Mouse (Mus musculus) midbrain, embryonic 15.5 days (tissue): ENCODE results near the gene Fbll1. TPM values are rescaled to one million over a fixed set of nuclear protein-coding genes. Genes with fewer than 3 reads are reported as not detected.
"Not testable (repeated sequence)": the region's sequence is repeated elsewhere in the genome, so short reads cannot be mapped to it uniquely, and the experiment has no call there.

Experiments used
- ATAC-seq: fragments of 200-750 bp; cut with Nextera tagmentation; replicated peaks from 2 replicates; pipeline ENCODE4 v1.8.0; 2017; ENCODE audit warnings: moderate TSS enrichment
- H3K27ac ChIP-seq: fragments of 300-500 bp; sonication (generic); 2 replicates; pipeline ENCODE4 v1.5.1; 2015; ENCODE audit warnings: mild to moderate bottlenecking, inconsistent platforms
- H3K27me3 ChIP-seq: fragments of 300-500 bp; sonication (generic); replicated peaks from 2 replicates; pipeline ENCODE4 v1.6.1; 2015; ENCODE audit warnings: inconsistent platforms
- H3K36me3 ChIP-seq: fragments of 300-500 bp; sonication (generic); replicated peaks from 2 replicates; pipeline ENCODE4 v1.6.1; 2015; ENCODE audit warnings: inconsistent platforms
- H3K4me1 ChIP-seq: fragments of 300-500 bp; sonication (generic); 2 replicates; pipeline ENCODE4 v1.6.1; 2015; ENCODE audit warnings: inconsistent platforms
- H3K4me2 ChIP-seq: fragments of 300-500 bp; sonication (generic); 2 replicates; pipeline ENCODE4 v1.6.1; 2015; ENCODE audit warnings: inconsistent platforms, mild to moderate bottlenecking, moderate library complexity
- H3K4me3 ChIP-seq: fragments of 300-500 bp; sonication (generic); 2 replicates; pipeline ENCODE4 v1.5.1; 2015; ENCODE audit warnings: mild to moderate bottlenecking, inconsistent platforms
- H3K9ac ChIP-seq: fragments of 300-500 bp; sonication (generic); 2 replicates; pipeline ENCODE4 v1.6.1; 2015; ENCODE audit warnings: mild to moderate bottlenecking, inconsistent platforms
- H3K9me3 ChIP-seq: fragments of 300-500 bp; sonication (generic); 2 replicates; pipeline ENCODE4 v1.6.1; 2016; ENCODE audit warnings: inconsistent platforms
- WGBS: fragments of 180-500 bp; shearing (Covaris S2); methylation state at CpG from one replicate; pipeline ENCODE4 v1.1.7; 2015; ENCODE audit warnings: mixed read lengths; 5-methylcytosine and 5-hydroxymethylcytosine counted together
- polyA plus RNA-seq: library from polyadenylated mRNA; unstranded; fragments of >200 nt; fragmentation: Nextera tagmentation; extraction: Ambion mirVana; gene quantifications from 2 replicates; pipeline ENCODE4 v1.2.1, GENCODE M21; 2015

Fbll1 gene
- polyA plus RNA-seq: 25.1 and 25.8 TPM in 2 replicates

DNA sequence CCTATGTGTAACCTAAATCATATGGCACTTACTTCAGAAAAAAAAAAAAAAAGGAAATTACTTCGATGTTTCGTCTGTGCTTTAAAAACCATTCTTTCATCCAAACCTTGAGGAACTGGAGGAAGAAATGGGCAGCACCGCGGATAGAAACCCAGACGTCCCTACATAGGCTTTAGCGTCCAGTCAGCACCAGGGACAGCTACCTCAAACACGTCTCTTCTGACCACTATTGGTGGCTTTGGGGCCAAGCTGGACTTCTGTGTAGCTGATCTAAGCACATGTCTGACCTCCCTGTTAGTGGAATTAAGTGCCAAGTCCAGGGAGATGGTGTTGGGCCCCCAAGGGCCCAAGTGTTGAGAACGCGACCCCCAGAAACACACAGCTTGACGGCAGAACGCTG, at the start of gene Fbll1:
TSS of gene Fbll1 (minus strand) at position 11 of the 400 bp plus-strand sequence.
- peak within 1 kb of the TSS; percentile 91 for H3K27ac ChIP-seq
- H3K9ac ChIP-seq: peak within 1 kb of the TSS; percentile 80
- WGBS: 7% methylated on average over 11 of the region's 11 CpGs
- peaks cover 22% of the 10 kb centered on the region for H3K4me1 ChIP-seq
- no peaks in the 10 kb centered on the region for H3K9me3 ChIP-seq
- H3K4me3 ChIP-seq: peak within 1 kb of the TSS; percentile 71
- H3K4me2 ChIP-seq: peak within 1 kb of the TSS; percentile 85
- ATAC-seq: peak; percentile 25; the same call in 1 of the 2 replicates
- peaks cover 17% of the 10 kb centered on the region for H3K27me3 ChIP-seq
- no peaks in the 10 kb centered on the region for H3K36me3 ChIP-seq

DNA sequence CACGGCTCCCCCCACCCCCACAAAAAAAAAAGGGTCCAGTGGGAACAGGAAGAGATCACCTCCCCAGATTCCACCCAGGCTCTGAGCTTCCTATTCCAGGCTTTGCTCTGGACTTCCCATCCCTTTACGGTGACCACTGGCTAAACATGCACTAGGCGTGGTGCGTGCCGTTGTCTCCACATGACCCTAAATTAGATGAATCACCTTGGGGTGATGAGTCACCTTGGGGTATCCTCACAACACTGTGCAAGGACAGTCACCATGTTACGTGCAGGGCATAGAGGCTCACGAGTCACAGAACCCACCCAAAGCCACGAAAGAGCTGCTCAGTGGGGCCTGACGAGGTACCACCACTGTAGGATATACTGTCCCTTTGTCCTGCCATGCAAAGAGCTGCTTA, 45.6 kb upstream of the Fbll1 start:
- Histone ChIP-seq H3K4me1 (no peaks in the 10 kb centered on the region), H3K9me3 (no peaks in the 10 kb centered on the region), H3K4me3 (no peak overlapping the region), H3K27ac (no peak overlapping the region), H3K27me3 (no peaks in the 10 kb centered on the region), H3K4me2 (no peak overlapping the region), H3K36me3 (no peaks in the 10 kb centered on the region), H3K9ac (no peak overlapping the region)
- no peak for ATAC-seq
- WGBS: 92% methylated on average over 9 of the region's 9 CpGs

DNA sequence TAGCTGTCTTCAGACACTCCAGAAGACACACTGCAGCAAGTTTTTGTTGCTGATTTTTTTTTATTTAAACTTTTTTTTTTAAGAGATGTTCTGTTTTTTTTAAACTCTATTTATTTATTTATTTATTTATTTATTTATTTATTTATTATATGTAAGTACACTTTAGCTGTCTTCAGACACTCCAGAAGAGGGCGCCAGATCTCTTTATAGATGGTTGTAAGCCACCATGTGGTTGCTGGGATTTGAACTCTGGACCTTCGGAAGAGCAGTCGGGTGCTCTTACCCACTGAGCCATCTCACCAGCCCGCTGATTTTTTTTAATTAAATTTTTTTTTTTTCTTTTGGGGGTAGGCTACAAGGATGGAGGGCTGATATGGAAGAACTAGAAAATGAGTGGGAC, 43.9 kb upstream of the Fbll1 start:
- H3K9ac ChIP-seq, H3K27me3 ChIP-seq, H3K27ac ChIP-seq, H3K4me3 ChIP-seq, H3K9me3 ChIP-seq, H3K36me3 ChIP-seq, H3K4me2 ChIP-seq, ATAC-seq: not testable (repeated sequence)
- H3K4me1 ChIP-seq: peaks cover 12% of the 10 kb centered on the region
- 78% methylated on average over 4 of the region's 4 CpGs for WGBS

DNA sequence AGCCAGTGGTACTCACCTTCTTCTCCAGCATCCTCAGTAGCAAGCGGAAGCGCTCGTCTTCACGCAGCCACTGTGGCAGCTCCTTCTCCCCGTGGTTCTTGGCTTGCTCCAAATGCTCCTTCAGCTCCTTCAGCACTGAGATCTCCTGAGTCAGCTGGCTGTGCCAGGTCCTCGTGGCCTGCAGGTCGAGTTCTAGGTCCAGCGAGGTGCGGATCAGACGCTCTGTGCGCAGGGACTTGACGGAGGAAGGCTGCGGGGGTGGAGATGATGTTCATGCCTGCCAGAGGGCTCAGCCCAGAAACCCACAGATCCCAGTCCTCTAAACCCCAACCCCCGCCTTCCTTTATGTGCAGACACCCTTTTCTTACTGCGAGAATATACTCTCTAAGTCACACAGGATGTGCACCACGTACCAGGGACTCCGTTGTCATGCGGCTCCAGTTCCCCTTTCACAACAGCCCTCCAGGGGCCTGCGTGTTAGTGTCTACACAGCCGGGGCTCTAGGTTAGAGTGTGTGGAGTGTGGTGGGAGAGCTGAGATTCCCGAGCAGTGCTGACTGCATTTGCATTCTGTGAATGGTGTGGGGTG, 43.1 kb upstream of the Fbll1 start:
- Histone ChIP-seq H3K27ac (no peak overlapping the region), H3K4me2 (no peak overlapping the region), H3K9me3 (no peaks in the 10 kb centered on the region), H3K4me1 (peaks cover 12% of the 10 kb centered on the region), H3K36me3 (no peaks in the 10 kb centered on the region), H3K4me3 (no peak overlapping the region), H3K9ac (no peak overlapping the region), H3K27me3 (no peaks in the 10 kb centered on the region)
- no peak for ATAC-seq
- WGBS: 79% methylated on average over 21 of the region's 21 CpGs

DNA sequence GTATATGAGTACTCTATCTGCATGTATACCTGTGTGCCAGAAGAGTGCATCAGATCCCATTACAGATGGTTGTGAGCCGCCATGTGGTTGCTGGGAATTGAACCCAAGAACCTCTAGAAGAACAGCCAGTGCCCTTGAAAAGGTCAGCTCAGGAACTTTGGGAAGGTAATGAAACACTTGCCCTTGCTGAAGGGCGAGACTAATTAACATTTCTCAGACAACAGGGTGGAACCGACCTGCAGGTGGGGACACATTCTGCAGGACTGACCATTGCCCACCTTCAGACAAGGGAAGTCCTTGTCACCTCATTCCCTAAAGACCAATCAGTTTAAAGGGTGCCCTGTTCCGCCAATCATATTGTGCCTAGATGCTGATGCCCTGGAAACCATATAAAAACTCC, 42.1 kb upstream of the Fbll1 start:
- H3K4me3 ChIP-seq, H3K4me2 ChIP-seq, H3K9ac ChIP-seq, ATAC-seq, H3K9me3 ChIP-seq, H3K27me3 ChIP-seq, H3K27ac ChIP-seq, H3K36me3 ChIP-seq: not testable (repeated sequence)
- H3K4me1 ChIP-seq: peaks cover 12% of the 10 kb centered on the region
- 95% methylated on average over 4 of the region's 4 CpGs for WGBS

DNA sequence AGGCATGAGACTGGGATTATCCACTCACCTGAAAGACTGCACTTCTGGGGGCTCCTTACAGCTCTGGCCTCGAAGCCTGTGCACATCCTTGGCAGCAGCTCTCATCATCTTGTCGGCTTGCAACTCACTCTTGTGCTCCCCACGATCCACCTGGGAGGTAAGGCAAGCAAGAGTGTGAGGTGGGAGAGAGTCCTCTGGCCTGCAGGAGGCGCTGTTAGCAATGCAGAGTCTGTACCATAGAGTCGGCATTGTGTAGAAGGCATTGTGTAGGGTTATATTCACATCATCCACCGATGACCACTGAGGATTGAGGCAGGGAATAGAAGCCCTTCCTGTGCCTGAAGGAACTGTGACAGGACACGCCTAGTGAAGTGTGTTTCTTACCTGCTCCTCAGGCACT, 41.6 kb upstream of the Fbll1 start:
- Histone ChIP-seq H3K4me3 (no peak overlapping the region), H3K9ac (no peak overlapping the region), H3K4me1 (peaks cover 12% of the 10 kb centered on the region), H3K36me3 (no peaks in the 10 kb centered on the region), H3K27me3 (no peaks in the 10 kb centered on the region), H3K9me3 (no peaks in the 10 kb centered on the region), H3K4me2 (no peak overlapping the region), H3K27ac (no peak overlapping the region)
- ATAC-seq: no peak
- WGBS: 83% methylated on average over 7 of the region's 7 CpGs

DNA sequence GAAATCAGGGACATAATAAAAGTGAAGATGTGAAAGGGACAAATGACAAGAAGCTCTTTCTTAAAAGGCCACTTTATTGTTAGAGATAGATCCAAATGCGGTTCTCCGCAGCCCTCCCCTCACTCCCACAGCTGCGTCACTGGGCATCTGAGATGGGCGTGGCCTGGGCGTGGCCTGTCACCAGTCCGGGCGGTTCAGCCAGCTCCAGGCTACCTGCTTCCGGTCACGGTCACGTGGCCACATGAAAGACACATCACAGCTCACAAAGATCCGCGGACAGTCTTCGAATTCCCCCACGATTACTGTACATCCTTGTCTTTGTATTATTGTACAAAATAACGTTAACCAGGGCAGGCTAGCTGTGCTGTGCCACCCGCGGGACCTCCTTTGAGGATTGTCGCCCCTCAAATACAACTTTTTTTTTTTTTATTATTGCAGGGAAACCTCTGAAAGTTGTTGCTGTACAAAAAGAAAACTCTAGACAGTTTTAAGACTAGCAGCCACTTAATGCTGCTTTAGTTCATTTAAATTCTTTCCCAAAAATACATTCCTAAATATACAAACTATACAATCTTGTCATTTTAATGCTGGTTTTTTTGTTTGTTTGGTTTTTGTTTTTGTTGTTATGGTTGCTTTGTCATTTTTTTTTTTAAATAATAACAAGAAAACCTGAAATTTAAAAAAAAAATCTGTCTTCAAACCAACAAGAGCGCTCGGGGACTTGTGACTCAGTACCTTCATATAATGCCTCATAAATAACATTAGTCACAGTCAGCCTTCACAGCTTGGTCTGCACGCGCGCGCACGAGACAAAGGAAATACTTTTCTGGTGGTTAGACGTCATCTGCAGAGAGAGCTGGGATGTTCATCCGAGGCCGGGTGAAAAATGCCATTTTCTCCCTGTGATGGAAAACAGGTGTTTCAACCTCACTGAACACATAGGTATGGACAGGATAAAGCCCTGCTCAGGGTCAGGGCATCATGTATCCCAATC, 40.0 kb upstream of the Fbll1 start:
- 21% methylated on average over 28 of the region's 28 CpGs for WGBS
- H3K9ac ChIP-seq: 0 out of 2 replicates have a peak overlapping the region, but pooled peaks have one; percentile 22
- H3K4me3 ChIP-seq: peak overlapping the region; percentile 33
- H3K9me3 ChIP-seq: no peaks in the 10 kb centered on the region
- no peaks in the 10 kb centered on the region for H3K36me3 ChIP-seq
- peak overlapping the region; percentile 48; the same call in 1 of the 2 replicates for H3K27ac ChIP-seq
- peak overlapping the region; percentile 54 for H3K4me2 ChIP-seq
- no peaks in the 10 kb centered on the region for H3K27me3 ChIP-seq
- H3K4me1 ChIP-seq: peaks cover 14% of the 10 kb centered on the region
- ATAC-seq: peak; percentile 70

DNA sequence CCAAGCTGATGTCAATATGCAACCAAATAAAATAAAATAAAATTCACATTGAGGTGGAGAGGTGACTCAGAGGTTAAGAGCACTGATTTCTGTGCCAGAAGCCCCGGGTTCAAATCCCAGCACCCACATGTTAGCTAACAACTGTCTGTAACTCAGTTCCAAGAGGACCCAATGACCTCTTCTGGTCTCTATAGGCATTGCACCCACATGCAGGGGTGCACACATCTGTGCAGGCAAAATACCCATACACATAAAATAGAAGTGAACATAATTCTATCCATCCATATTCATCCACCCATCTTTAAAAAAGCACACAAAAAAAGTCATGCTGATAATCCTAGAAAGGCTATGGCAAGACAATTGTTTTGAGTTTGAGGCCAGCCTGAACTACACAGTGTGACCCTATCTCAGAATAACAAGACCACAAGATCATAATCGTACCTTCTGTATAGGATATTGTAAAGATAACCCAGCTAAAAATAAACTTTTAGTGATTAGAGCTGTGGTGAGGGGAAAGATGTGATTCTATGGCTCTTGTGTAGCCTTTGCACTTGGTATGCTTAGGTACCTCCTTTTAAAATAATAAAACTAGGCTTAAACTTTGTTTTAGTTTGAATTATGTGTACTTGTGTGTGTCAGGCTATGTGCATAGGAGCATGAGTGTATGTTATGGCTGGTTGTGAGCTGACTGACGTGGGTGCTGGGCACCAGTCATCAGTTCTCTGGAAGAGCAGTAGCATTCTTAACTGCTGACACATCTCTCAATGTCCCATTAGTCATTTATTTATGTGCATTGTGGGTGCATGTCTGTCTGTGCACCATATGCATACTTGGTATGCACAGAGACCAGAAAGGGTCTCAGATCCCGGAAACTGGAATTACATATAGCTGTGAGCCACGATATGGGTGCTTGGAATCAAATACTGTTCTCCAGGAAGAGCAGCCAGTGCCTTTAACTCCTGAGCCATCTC, 38.8 kb upstream of the Fbll1 start:
- no peaks in the 10 kb centered on the region for H3K36me3 ChIP-seq
- no peak overlapping the region for H3K4me3 ChIP-seq
- H3K4me2 ChIP-seq: peak overlapping the region; percentile 54; the same call in 1 of the 2 replicates
- H3K27ac ChIP-seq: 0 out of 2 replicates have a peak overlapping the region, but pooled peaks have one; percentile 30
- H3K9ac ChIP-seq: no peak overlapping the region
- no peaks in the 10 kb centered on the region for H3K27me3 ChIP-seq
- H3K9me3 ChIP-seq: no peaks in the 10 kb centered on the region
- peaks cover 25% of the 10 kb centered on the region for H3K4me1 ChIP-seq
- WGBS: 89% methylated on average over 5 of the region's 5 CpGs
- no peak for ATAC-seq

DNA sequence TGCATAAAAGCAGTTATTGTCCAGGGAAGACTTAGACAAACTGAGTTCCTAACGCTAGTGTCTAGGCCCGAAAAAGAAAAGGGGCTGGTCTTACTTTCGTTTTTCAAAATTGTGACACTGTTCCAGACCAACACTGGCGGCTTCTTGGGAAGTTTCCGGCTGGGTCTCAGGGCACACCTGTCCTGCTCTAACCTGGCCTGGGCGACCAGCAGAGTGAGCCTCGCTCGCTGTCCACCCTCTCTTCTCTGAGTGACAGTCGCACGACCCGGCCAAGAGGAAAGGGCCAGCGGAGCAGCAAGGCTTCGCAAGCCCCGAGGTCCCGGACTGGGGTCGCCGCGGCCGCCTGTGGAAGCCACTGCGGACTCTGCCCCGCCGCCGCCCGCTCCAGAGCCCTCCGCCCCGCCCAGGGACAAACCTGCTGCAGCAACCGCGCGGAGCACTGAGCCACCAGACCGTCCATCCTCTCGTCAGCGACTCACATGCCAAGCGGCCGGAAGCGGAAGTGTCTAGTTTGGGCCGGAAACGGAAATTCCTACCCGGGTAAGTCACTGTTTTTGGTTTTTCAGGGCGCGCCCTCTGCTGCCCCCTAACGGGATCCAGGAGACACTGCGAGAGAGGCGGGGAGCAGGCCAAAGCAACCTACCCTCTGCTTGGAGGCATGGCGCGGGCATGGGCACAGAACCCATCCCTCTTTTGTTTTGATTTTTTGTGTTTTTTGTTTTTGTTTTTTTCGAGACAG, 35.5 kb upstream of the Fbll1 start, which contains the start of gene Rars:
TSS of gene Rars (minus strand) at position 485 of the 739 bp plus-strand sequence.
- H3K4me3 ChIP-seq: peak within 1 kb of the TSS; percentile 98
- H3K9ac ChIP-seq: peak within 1 kb of the TSS; percentile 91
- H3K4me1 ChIP-seq: peaks cover 30% of the 10 kb centered on the region
- WGBS: 2% methylated on average over 46 of the region's 46 CpGs
- H3K27me3 ChIP-seq: no peaks in the 10 kb centered on the region
- peak within 1 kb of the TSS; percentile 64 for H3K27ac ChIP-seq
- peak; percentile 80 for ATAC-seq
- peaks cover 14% of the 10 kb centered on the region for H3K36me3 ChIP-seq
- H3K4me2 ChIP-seq: peak within 1 kb of the TSS; percentile 79
- H3K9me3 ChIP-seq: no peaks in the 10 kb centered on the region

DNA sequence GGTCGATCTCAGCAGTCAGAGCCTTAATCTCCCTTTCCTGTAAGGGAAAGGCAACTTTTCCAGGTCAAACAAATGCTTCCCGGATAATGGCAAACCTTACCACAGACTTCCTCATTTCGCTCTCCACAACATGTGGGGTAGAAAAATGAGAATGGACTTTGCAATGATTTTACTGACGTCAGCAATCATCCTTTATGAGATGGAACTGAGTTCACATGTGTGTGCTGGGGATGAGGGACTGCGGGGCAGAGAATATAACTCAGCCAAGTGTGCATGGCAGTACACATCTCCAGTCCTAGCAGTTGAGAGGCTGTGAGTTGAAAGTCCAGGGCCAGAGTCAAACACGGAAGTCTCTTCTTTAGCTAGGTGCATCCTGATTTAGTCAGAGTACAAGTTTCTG, 34.6 kb upstream of the Fbll1 start:
- H3K9ac ChIP-seq: no peak overlapping the region

DNA sequence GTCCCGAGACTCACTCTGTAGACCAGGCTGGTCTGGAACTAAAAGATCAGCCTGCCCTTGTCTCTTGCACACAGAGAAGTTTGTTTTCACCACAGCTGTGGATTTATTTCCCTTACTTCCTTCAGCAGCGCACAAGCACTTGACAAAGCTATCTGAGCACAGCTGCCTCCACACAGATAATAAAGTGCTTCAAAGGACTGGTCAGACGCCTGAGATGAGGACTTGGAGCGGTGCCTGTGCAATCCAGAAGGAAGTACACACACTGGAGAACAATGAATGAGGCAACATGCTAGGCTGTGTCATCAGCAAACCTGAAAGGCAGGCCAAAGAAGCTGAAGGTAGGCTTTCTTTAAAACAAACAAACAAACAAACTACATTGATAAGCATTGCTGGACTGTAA, 33.5 kb upstream of the Fbll1 start:
- H3K27ac ChIP-seq: no peak overlapping the region
- peaks cover 18% of the 10 kb centered on the region for H3K4me1 ChIP-seq
- H3K36me3 ChIP-seq: peaks cover 29% of the 10 kb centered on the region
- ATAC-seq: no peak
- no peaks in the 10 kb centered on the region for H3K27me3 ChIP-seq
- no peak overlapping the region for H3K9ac ChIP-seq
- H3K4me3 ChIP-seq: no peak overlapping the region
- H3K9me3 ChIP-seq: no peaks in the 10 kb centered on the region
- 87% methylated on average over 4 of the region's 4 CpGs for WGBS
- H3K4me2 ChIP-seq: no peak overlapping the region

More for the DNA sequence above, 34.6 kb upstream of the Fbll1 start:
- Histone ChIP-seq H3K9me3 (no peaks in the 10 kb centered on the region), H3K4me1 (peaks cover 23% of the 10 kb centered on the region), H3K36me3 (peaks cover 19% of the 10 kb centered on the region), H3K4me2 (peak overlapping the region; percentile 79), H3K27me3 (no peaks in the 10 kb centered on the region), H3K27ac (no peak overlapping the region), H3K4me3 (peak overlapping the region; percentile 98)
- no peak for ATAC-seq
- 90% methylated on average over 6 of the region's 6 CpGs for WGBS
